Mouse (Mus musculus): ENCODE results near the gene Slc25a45.

The Slc25a45 gene

DNA sequence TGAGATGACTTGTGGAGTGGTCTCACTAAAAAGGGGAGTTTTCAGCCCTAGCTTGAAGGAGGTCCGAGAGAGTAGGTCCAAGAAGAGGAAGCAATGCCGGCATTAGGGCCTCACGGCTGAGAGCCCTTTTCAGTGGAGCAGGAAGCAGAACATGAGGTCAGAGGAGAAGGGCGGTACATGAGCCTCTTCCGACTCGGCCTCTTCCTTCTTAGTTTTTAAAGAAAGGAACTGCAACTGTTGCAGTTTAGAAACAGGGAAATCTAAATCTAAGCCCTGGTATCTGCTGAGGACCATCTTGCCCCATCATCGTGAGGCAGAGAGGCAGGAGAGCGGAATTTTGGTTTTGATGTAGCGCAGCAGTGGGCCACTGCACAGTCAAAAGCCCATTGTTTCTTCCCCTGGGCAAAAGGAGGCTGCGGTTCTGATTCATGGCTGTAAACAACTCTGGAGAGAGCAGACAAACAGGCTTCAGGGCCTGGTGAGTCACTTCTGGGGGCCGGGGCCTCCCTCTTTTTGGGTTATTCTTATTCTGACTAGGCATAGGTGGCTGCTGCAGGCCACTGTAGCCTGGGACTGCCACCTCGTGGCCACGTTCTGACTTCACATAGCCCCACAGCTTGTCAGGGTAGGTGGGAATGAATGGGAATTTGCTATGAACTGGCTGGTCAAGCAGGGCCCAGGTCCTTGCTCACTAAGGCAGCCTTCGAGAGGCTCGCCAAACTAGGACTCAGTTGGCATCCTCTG lies at the start of gene Slc25a45:
Slc25a45 (plus strand) TSS at position 191 of the 744 bp plus-strand sequence.
- peak; percentile 86 for DNase-seq (ENCODE audit: low spot score)

DNA sequence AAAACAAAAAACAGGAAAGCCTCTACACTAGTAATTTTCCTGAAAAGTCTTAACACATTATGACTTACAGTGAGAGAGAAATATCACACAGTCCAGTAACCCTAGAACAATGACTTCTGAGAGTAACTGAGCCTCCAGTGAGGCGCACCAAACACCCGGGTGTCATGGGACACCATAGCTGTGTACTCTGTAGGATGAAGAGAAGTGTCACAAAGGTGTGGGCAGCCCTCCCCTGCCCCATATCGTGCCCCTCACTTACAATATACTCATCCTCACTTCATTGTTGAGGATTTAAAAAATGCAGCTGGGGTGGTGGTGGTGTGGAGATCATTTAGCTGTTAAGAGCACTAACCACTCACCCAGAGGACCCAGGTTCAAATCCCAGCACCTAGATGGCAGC lies 49.5 kb upstream of the Slc25a45 start:
- DNase-seq (ENCODE audit: low spot score): no peak

DNA sequence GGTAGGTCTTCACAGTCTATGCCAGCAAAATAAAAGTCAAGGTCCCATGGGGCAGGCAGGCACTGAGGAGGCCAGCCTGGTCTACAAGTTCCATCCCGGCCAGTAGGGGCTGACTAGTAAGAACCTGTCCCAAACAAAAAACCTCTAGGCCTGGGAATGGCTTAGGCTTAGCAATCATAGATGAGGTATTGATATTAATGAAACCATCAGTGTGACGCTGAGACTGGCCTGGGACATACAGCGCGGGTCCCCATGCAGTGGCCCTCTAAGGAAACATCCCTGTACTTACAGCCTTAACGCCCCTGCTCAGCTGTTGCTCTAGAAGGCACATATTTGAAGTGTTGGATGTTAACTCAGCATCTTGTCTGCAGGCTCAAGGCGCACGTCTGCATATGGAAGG lies 48.7 kb upstream of the Slc25a45 start:
- no peak for DNase-seq (ENCODE audit: low spot score)

DNA sequence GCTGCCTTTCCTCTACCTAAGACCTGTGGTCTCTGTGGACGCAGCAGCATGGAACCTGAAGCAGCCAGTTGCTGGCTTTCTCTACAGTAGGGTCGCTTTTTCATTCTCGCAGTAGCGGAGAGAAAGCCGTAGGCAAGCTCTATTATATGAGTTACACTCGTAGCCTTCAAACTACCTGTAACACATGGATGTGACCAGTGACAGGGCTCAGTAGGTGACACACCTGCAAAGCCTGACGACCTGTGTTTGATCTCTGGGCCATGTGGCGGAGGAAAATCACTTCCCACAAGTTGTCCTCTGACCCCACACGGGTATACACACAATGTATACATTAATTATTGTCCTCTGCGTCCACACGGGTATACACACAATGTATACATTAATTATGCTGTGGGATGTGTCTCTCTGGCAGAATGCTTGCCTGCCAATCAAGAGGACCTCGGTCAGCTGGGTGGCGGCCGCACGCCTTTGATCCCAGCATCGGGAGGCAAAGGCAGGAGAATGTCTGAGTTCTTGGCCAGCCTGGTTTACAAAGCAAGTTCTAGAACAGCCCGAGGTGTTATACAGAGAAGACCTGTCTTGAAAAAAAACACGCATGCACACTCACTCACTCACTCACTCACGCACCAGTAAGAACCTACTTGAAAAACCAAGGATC lies 47.5 kb upstream of the Slc25a45 start:
- DNase-seq (ENCODE audit: low spot score): no peak

DNA sequence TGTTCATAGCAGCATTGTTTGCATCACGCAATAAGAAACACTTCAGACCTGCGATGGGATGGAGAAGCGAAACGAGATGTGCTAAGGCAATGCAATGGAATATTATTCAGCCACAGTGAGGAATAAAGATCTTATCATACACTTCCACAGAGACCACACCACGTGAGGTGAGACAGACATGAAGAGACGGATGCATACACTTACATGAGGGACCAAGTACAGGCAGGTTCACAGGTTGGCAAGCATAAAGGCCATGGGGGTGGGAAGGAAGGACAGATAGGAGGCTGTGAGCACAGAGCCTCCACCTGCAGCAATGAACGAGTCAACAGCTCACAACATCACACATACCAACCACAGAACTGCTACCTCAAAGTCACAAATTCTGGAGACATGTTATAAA lies 46.8 kb upstream of the Slc25a45 start:
- DNase-seq (ENCODE audit: low spot score): no peak

DNA sequence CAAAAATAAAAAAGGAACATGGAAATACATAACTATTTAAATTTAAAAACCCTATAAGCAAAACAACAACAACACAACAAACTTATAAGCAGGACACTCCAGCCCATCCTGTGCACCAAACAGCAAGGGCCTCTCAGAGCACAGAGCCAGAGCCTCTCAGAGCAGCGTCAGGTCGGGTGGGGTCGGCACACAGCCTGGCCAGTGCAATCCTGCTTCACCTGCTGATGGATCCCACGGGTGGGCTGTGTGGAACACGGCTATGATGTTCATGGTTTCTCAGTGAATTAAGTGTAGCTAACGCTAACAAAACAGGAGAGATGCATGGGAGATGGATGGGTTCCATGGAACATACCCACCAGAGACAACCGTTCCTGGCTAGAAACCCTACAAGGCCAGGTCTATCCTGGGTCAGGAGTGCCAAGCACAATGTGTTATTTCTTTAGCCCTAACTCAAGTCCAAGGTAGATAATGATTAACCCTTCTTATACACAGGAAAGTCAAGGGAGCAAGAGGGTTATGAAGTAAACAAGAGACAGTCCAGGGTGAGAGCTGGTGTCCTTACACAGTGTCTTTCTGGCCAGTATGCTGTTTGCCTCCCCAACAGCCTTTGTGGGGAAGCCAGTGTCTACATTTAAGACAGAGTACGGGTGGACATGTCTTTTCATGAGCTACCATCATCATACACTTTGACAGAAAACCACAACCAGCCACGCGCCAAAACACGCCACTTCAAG lies 46.2 kb upstream of the Slc25a45 start:
- no peak for DNase-seq (ENCODE audit: low spot score)

DNA sequence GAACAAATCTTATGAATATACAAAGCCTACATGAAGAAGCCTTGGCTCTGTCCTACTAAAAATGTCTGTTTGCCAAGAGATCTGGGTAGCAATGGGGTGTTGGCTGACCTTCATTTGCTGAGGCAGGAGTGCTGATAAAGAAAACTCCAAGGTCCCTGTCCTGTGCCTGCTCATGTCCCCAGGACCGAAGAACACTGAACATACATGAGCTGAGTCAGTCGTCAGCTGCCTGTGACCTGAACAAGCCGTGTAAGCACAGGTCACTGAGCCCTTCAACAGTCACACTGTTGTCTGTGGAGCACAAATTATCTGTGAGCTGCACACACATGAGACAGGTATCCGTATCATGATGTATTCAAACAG lies 45.7 kb upstream of the Slc25a45 start:
- DNase-seq (ENCODE audit: low spot score): no peak

DNA sequence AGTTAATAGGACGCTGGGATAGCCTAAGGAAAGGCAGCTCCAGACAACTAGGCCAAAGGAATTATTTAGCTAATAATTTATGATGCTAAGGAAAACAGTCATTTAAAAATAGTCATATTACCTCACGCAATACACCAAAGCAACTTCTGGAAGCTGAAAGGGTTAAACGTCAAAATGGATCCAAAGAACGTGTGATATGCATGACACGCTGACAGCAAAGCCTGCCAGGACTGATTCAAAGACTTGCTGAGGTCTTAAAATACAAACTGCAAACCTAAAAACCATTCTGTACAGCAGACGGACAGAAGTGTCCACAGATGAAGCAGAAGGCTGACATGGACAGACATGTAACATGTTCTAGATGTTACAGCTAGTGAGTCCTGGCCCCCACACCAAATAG lies 45.3 kb upstream of the Slc25a45 start:
- DNase-seq (ENCODE audit: low spot score): no peak

DNA sequence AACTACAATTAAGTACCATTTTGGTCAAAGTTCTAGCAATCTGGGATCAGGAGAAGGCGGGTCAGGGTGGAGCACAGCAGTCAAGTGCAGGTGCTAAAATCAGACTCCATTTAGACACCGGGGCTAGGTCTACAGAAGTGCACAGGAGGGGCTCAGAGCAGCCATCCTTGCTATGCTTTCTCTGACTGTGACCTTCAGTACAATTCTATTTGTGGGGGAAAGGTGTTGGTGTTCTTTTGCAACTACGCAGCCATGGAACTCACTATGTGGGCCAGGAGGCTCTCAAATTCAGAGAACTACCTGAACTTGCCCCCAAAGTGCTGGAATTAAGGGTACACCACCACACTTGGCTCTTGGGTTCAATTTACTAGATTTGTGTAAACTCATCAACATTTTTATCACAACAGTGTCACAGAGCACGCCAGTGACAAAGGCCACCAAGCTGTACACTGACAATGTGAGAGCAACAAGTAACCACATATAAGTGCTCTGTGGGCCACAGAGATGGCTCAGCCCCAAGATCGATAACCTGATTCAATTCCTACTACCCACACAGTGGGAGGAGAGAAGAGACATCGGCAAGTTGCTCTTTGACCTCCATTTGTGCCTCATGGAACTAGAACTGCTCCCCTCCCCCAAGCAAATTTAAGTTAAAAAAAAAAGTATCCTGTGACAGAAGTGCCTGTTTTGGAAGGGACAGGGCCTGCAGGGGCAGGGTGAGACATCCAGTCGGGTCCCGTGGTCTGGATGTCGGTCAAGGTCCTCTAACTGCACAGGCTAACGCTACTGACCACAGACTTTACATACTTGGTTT lies 44.1 kb upstream of the Slc25a45 start:
- DNase-seq (ENCODE audit: low spot score): no peak

DNA sequence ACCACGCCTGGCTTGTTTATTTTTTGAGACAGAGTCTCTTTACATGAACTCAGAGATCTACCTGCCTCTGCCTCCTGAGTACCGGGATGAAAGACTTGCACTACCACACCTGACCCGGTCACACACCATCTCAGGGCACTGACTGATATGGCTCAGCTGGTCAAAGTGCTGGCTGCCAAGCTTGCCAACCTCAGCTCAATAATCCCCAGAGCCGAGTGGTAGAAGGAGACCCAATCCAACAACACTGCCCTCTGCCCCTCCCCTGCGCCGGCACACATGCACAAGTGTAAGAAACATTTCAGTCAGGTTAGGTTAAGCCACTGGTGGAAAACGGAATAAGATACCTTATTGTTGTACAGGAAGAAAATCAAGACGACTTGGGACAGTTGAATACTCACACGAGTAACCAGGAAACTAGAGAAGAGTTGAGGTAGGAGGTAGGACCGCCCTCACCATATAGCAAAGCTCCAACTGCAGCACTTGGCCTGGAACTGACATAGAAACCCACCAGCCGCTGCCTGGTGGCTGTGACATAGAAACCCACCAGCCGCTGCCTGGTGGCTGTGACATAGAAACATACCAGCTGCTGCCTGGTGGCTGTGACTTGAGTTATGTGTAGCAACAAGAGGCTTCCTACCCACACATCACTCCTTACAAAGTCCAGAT lies 43.2 kb upstream of the Slc25a45 start:
- DNase-seq (ENCODE audit: low spot score): no peak

DNA sequence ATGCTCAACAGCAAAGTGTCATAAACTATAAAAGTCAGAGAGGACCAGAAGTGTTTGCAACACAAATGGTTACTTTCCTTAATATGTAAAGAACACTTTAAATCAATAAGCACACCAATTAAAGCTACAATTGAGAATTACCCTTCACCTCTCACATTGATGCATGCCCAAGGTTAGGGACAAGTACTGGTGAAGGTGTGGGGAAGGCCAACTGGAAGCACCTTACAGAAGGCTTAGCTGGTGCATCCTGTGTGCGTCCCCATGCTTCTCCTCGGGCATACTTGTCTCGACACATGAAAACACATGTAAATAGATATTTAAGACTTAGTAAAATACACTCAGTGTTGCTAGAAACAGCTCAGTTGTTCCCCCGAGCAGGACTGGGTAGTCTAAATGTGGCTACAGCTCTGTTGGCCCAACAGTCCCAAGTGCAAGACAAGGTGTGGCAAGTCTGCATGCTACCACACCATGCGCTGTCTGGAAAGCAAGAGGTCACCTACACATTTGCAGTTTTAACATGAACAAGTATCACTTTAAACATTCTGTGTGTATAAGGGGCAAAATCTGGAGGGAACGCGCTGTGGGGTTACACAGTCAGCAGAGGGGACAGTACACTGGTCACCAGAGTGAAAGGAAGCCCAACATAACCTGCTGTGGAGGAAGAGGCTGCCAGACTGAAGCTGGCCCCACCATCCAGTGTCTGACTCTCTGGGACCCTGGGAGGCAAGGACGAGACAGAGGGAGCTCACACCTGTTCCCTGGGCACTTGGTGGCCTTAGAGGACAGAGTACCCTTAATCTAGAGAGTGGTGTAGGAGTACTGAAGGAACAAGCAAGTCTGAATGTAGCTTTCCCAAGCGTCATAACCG lies 42.3 kb upstream of the Slc25a45 start:
- DNase-seq (ENCODE audit: low spot score): no peak

DNA sequence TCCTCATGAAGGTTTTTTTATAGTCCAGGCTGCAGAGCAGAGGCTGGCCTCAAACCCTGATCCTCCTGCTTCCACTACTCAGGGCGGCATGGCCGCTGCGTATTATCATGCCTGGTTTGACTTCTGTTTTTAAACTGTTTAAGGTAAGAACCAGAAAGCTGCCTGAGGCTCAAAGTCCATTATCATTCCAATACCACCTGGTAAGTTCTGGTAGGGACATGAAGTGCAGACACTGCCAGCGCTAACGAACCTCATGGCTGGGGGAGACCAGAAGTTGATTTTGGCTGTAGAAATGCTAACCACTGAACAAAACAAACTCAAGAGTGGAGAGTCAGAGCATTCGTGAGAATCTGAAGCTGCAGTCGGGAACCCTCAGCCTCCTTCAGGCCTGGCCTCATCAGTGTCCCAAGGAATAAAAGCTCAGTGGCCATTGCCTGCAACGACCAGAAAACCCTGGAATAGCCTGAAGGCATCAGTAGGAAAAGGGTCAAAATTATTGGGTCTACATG lies 41.6 kb upstream of the Slc25a45 start:
- no peak for DNase-seq (ENCODE audit: low spot score)

DNA sequence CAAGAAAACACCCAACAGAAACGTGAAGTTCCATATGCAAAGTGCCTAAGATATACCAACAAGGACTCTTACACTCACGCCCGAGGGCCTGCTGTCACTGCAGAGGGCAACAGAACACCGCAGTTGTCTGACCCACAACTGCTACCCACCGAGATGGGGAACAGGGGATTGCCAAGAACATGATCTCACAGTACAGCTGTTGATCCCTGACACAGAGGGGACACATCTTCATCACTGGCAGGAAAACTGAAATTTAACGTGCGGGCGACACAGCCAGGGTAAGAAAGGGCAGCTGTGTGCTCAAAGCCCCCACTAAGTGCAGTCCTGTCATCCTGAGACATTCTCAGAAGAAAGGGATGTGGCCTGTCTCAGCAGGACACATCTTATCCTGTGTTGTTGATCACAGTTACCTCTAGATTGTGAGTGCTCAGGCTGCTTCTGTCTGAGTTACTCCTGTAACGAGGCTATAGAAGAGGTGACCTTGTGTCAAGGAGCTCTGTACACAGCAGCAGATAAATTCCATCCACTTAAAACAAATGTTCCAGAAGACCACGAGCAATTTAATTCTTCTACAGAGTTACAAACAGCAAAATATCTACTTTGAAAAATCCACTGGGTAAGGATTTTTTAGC lies 40.6 kb upstream of the Slc25a45 start:
- DNase-seq (ENCODE audit: low spot score): no peak

DNA sequence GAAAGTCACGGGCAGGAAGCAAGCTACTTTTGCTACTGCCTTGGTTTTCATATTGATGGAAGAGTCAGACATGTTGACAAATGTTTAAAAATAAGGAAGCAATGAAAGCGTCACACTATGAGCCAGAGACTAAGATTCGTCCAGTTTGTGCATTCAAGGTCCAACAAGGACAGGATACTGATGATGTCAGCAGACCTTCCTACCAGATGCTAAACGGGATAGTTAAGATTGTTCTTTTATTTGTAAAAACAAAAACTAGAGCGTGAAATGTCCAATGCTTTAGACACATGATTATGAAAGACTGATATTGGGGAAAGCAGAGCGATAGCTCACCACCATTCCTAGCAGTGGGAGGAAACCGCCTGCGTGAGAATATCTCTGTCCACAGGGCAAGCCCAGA lies 40.0 kb upstream of the Slc25a45 start:
- DNase-seq (ENCODE audit: low spot score): no peak

DNA sequence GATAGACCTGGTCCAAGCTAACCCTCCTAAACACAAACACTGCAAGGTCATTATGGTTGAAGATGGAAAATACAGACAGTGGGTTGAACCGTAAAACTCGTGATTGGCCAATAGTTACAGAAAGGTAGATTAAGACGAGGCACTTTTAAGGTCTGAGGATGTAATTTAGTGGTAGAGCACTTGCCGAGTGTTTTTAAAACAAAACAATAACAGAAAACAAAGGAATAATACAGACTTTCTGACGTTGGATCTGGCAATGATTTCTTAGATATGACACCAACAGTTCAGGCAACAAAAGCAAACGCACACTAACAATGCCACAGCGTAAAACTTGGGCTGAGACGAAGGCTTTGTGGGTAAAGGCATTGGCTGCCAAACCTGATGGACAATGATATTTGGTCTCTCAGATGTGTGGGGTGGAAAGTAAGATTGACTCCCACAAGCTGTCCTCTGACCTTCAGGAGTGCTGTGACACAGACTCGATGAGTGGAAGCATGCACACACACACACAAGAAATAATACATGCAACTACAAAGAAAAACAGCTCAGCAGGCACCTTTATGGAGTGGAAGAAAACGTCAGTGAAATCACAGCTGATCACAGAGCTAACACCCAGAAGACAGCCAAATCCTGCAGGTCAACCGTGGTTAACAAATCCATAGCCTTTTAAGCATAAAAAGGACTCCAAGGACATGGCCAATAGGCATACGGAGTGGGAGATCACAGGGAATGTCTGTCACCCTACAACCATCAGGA lies 39.3 kb upstream of the Slc25a45 start:
- DNase-seq (ENCODE audit: low spot score): no peak

DNA sequence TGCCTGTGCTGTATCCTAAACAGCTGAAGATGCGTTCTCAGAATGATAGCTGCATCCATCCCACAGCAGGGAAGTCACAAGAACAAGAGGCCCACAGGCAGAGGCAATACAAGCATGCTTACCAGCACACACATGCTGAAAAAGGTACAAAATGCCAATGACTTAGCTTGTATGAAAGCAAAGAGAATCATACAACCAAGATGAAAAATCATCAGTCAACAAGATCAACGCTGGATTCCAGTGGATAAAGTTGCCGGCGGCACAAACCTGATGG lies 38.8 kb upstream of the Slc25a45 start:
- DNase-seq (ENCODE audit: low spot score): no peak

DNA sequence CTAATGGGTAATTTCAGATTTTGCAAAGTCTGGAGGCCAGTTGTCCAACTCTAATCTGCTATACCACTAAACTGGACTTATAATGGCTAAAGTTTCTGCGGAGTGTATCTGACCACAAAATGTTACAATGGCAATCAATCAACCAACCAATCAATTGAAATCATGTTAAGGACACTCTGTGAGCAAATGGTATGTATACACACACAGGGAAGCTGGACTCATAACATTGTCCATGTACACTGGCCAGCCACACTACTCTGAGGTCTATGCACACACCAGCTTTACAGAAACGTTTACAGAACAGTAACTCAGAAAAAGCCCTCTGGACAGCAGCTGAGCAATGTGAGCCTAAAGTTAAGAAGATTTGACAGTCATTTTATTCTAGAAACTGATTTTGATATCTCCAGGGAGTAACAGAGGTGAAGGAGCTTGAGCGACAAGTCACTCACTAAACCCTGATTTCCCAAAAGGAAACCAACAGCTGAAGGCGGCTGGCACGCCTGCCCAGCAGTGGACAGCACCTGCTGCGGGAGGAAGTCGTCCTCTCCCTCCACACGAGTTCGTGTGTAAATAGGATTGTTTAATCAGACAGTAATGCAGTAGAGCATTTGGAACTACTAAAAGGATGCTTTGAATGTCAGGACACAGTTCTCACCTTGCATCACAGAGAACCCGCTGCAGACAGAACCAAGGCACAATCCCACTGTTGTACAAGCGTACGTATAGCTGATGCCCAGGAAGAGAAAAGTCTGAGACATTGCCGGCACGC lies 38.1 kb upstream of the Slc25a45 start:
- DNase-seq (ENCODE audit: low spot score): no peak

DNA sequence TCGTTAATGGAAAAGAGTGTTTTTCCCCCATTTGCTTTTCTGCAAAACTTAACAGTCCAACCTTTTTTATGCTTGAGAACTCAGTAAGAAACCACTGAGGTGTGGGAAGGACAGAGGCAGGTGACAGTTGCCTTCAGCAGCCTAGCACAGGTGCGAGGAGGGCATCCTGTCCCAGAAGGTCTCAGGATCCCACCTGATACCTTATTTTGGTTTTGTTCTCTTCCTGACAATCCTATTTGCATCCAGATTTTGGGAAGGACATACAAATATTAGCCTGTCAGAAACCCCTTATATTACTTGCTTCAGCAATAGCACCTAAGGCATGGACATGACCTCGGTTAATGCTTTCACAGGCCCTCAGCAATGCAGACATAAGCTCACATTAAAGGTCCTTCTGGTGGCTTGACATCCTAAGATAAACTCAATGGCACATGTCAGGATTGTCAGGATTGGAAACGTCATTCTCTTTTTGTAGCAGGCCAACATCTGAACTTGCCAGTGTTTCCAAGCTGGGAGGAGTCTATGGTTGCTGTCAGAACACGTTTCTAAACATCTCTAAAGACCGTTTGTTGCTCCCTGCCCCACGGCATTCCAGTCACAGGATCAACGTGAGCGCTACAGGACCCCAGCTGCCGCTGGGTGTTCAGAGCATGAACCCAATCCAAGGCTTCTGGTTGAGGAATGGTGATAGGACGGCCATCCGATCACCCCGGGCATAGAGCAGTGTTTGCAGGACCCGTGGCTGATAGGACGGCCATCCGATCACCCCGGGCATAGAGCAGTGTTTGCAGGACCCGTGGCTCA lies 37.3 kb upstream of the Slc25a45 start:
- DNase-seq (ENCODE audit: low spot score): no peak
